Mouse (Mus musculus): Measurements from ENCODE around the gene Ift140. TPM values are rescaled to one million over a fixed set of nuclear protein-coding genes. Genes with fewer than 3 reads are reported as not detected.

Gene Ift140
- polyA plus RNA-seq, 1 experiment from 2014 or later, result 51.6 TPM

- Histone ChIP-seq H3K9me3 (ENCODE audit: control insufficient read depth, low read length) (no peaks in the 10 kb centered on the region), H3K27ac (ENCODE audit: low read depth, low read length) (peak overlapping the region; percentile 74), H3K4me3 (ENCODE audit: low read depth, low read length) (no peak overlapping the region), H3K9ac (ENCODE audit: low read depth, low read length) (no peak overlapping the region), H3K36me3 (ENCODE audit: control insufficient read depth, insufficient read depth, low read length) (no peaks in the 10 kb centered on the region; the same call in 1 of the 2 replicates), H3K4me1 (replicated peaks; ENCODE audit: control insufficient read depth, insufficient read depth, low read length) (peaks cover 26% of the 10 kb centered on the region), H3K4me2 (no peak overlapping the region; the same call in 1 of the 2 replicates), H3K27me3 (replicated peaks; ENCODE audit: control insufficient read depth, insufficient read depth, low read length) (no peaks in the 10 kb centered on the region)
- WGBS, result 44% methylated on average over 14 of the region's 14 CpGs
- no peak for DNase-seq (ENCODE audit: low spot score)
- ATAC-seq (replicated peaks; ENCODE audit: low FRiP score), result peak; percentile 29; the same call in 1 of the 2 replicates
Measured at GRCm38 (mm10) chr17:25082081-25082847, 66.4 kb downstream of the Ift140 start.

GRCm38 (mm10) chr17:25082887-25083286, 67.0 kb downstream of the Ift140 start:
- Histone ChIP-seq H3K4me3 (ENCODE audit: low read depth, low read length) (no peak overlapping the region), H3K27ac (ENCODE audit: low read depth, low read length) (peak overlapping the region; percentile 35), H3K27me3 (replicated peaks; ENCODE audit: control insufficient read depth, insufficient read depth, low read length) (no peaks in the 10 kb centered on the region), H3K36me3 (ENCODE audit: control insufficient read depth, insufficient read depth, low read length) (no peaks in the 10 kb centered on the region; the same call in 1 of the 2 replicates), H3K9ac (ENCODE audit: low read depth, low read length) (no peak overlapping the region), H3K4me2 (no peak overlapping the region; the same call in 1 of the 2 replicates), H3K9me3 (ENCODE audit: control insufficient read depth, low read length) (no peaks in the 10 kb centered on the region), H3K4me1 (replicated peaks; ENCODE audit: control insufficient read depth, insufficient read depth, low read length) (peaks cover 32% of the 10 kb centered on the region)
- DNase-seq (ENCODE audit: low spot score) (no peak), ATAC-seq (replicated peaks; ENCODE audit: low FRiP score) (no peak)
- 38% methylated on average over 3 of the region's 3 CpGs for WGBS

- peaks cover 38% of the 10 kb centered on the region for H3K4me1 ChIP-seq (replicated peaks; ENCODE audit: control insufficient read depth, insufficient read depth, low read length)
- H3K9ac ChIP-seq (ENCODE audit: low read depth, low read length), result 0 out of 2 replicates have a peak within 1 kb of the TSS, but pooled peaks have one; percentile 25
- ATAC-seq (replicated peaks; ENCODE audit: low FRiP score) (peak; percentile 45), DNase-seq (ENCODE audit: low spot score) (peak; percentile 46)
- H3K36me3 ChIP-seq (ENCODE audit: control insufficient read depth, insufficient read depth, low read length), result no peaks in the 10 kb centered on the region; the same call in 1 of the 2 replicates
- peak within 1 kb of the TSS; percentile 91 for H3K27ac ChIP-seq (ENCODE audit: low read depth, low read length)
- H3K4me3 ChIP-seq (ENCODE audit: low read depth, low read length), result no peak within 1 kb of the TSS
- H3K9me3 ChIP-seq (ENCODE audit: control insufficient read depth, low read length), result no peaks in the 10 kb centered on the region
- WGBS, result 51% methylated on average over 7 of the region's 7 CpGs
- no peak within 1 kb of the TSS; the same call in 1 of the 2 replicates for H3K4me2 ChIP-seq
- H3K27me3 ChIP-seq (replicated peaks; ENCODE audit: control insufficient read depth, insufficient read depth, low read length), result no peaks in the 10 kb centered on the region
Measured at GRCm38 (mm10) chr17:25083444-25083931, 67.6 kb downstream of the Ift140 start, which contains the start of gene Tmem204. Gene Tmem204, minus strand, starts transcription at chr17:25083591.

- DNase-seq (ENCODE audit: low spot score), result no peak
- no peak for ATAC-seq (replicated peaks; ENCODE audit: low FRiP score)
- no peaks in the 10 kb centered on the region; the same call in 1 of the 2 replicates for H3K36me3 ChIP-seq (ENCODE audit: control insufficient read depth, insufficient read depth, low read length)
- 82% methylated on average over 13 of the region's 13 CpGs for WGBS
- no peak overlapping the region for H3K4me2 ChIP-seq
- H3K4me3 ChIP-seq (ENCODE audit: low read depth, low read length), result no peak overlapping the region
- no peaks in the 10 kb centered on the region for H3K27me3 ChIP-seq (replicated peaks; ENCODE audit: control insufficient read depth, insufficient read depth, low read length)
- peak overlapping the region; percentile 25; the same call in 1 of the 2 replicates for H3K27ac ChIP-seq (ENCODE audit: low read depth, low read length)
- H3K4me1 ChIP-seq (replicated peaks; ENCODE audit: control insufficient read depth, insufficient read depth, low read length), result peaks cover 47% of the 10 kb centered on the region
- no peak overlapping the region for H3K9ac ChIP-seq (ENCODE audit: low read depth, low read length)
- H3K9me3 ChIP-seq (ENCODE audit: control insufficient read depth, low read length), result no peaks in the 10 kb centered on the region
Measured at GRCm38 (mm10) chr17:25084835-25085385, 69.0 kb downstream of the Ift140 start.

- ATAC-seq (replicated peaks; ENCODE audit: low FRiP score) (no peak), DNase-seq (ENCODE audit: low spot score) (no peak)
- Histone ChIP-seq H3K4me1 (replicated peaks; ENCODE audit: control insufficient read depth, insufficient read depth, low read length) (peaks cover 49% of the 10 kb centered on the region), H3K27ac (ENCODE audit: low read depth, low read length) (peak overlapping the region; percentile 99), H3K27me3 (replicated peaks; ENCODE audit: control insufficient read depth, insufficient read depth, low read length) (no peaks in the 10 kb centered on the region), H3K9me3 (ENCODE audit: control insufficient read depth, low read length) (no peaks in the 10 kb centered on the region), H3K4me2 (peak overlapping the region; percentile 34), H3K9ac (ENCODE audit: low read depth, low read length) (peak overlapping the region; percentile 38), H3K4me3 (ENCODE audit: low read depth, low read length) (no peak overlapping the region), H3K36me3 (ENCODE audit: control insufficient read depth, insufficient read depth, low read length) (no peaks in the 10 kb centered on the region)
- 77% methylated on average over 7 of the region's 7 CpGs for WGBS
Measured at GRCm38 (mm10) chr17:25086724-25087123, 70.8 kb downstream of the Ift140 start.

GRCm38 (mm10) chr17:25089158-25089557, 73.3 kb downstream of the Ift140 start:
- Histone ChIP-seq H3K27me3 (replicated peaks; ENCODE audit: control insufficient read depth, insufficient read depth, low read length) (no peaks in the 10 kb centered on the region), H3K36me3 (ENCODE audit: control insufficient read depth, insufficient read depth, low read length) (peaks cover 8% of the 10 kb centered on the region), H3K4me3 (ENCODE audit: low read depth, low read length) (peak overlapping the region; percentile 59), H3K9ac (ENCODE audit: low read depth, low read length) (peak overlapping the region; percentile 82), H3K4me1 (replicated peaks; ENCODE audit: control insufficient read depth, insufficient read depth, low read length) (peaks cover 38% of the 10 kb centered on the region), H3K4me2 (peak overlapping the region; percentile 70), H3K27ac (ENCODE audit: low read depth, low read length) (peak overlapping the region; percentile 99), H3K9me3 (ENCODE audit: control insufficient read depth, low read length) (no peaks in the 10 kb centered on the region)
- DNase-seq (ENCODE audit: low spot score) (peak; percentile 45), ATAC-seq (replicated peaks; ENCODE audit: low FRiP score) (peak; percentile 95)
- 53% methylated on average over 10 of the region's 10 CpGs for WGBS

GRCm38 (mm10) chr17:25090450-25090849, 74.6 kb downstream of the Ift140 start:
- DNase-seq (ENCODE audit: low spot score) (no peak), ATAC-seq (replicated peaks; ENCODE audit: low FRiP score) (no peak)
- H3K36me3 ChIP-seq (ENCODE audit: control insufficient read depth, insufficient read depth, low read length), result peaks cover 11% of the 10 kb centered on the region
- H3K9me3 ChIP-seq (ENCODE audit: control insufficient read depth, low read length), result no peaks in the 10 kb centered on the region
- peak overlapping the region; percentile 59 for H3K4me3 ChIP-seq (ENCODE audit: low read depth, low read length)
- peak overlapping the region; percentile 82 for H3K9ac ChIP-seq (ENCODE audit: low read depth, low read length)
- H3K27ac ChIP-seq (ENCODE audit: low read depth, low read length), result peak overlapping the region; percentile 99
- no peaks in the 10 kb centered on the region for H3K27me3 ChIP-seq (replicated peaks; ENCODE audit: control insufficient read depth, insufficient read depth, low read length)
- 84% methylated on average over 10 of the region's 10 CpGs for WGBS
- H3K4me1 ChIP-seq (replicated peaks; ENCODE audit: control insufficient read depth, insufficient read depth, low read length), result peaks cover 38% of the 10 kb centered on the region
- peak overlapping the region; percentile 70 for H3K4me2 ChIP-seq

- Histone ChIP-seq H3K9ac (ENCODE audit: low read depth, low read length) (no peak overlapping the region), H3K36me3 (ENCODE audit: control insufficient read depth, insufficient read depth, low read length) (peaks cover 33% of the 10 kb centered on the region), H3K4me3 (ENCODE audit: low read depth, low read length) (no peak overlapping the region), H3K27ac (ENCODE audit: low read depth, low read length) (no peak overlapping the region), H3K4me2 (no peak overlapping the region), H3K27me3 (replicated peaks; ENCODE audit: control insufficient read depth, insufficient read depth, low read length) (no peaks in the 10 kb centered on the region), H3K9me3 (ENCODE audit: control insufficient read depth, low read length) (no peaks in the 10 kb centered on the region), H3K4me1 (replicated peaks; ENCODE audit: control insufficient read depth, insufficient read depth, low read length) (no peaks in the 10 kb centered on the region)
- WGBS, result 84% methylated on average over 2 of the region's 2 CpGs
- ATAC-seq (replicated peaks; ENCODE audit: low FRiP score), result no peak
- DNase-seq (ENCODE audit: low spot score), result no peak
Measured at GRCm38 (mm10) chr17:25096221-25096620, 80.3 kb downstream of the Ift140 start.
